29 mouse cellular contexts compared by ENCODE assay signal in genomic region chr15:84793649-84794048, GRCm38 (mm10).
A peak's percentile ranks its signal among the peaks of the same experiment; 100 is the strongest.
DNase-seq lines count a peak whose midpoint lies in the region; ATAC-seq and TF ChIP-seq lines count a peak whose summit lies in the region.
"Had no signal": no experiment of that assay in that cellular context is flagged by ENCODE, and none has a peak within 500 bp of the region (broad histone marks: within the 10 kb centered on the region; RNA-seq: fewer than 3 reads in every experiment).

No protein-coding gene starts in this region.

- peak; percentile 63 for ATAC-seq in forebrain, embryonic 14.5 days
- ATAC-seq in forebrain, embryonic 15.5 days (replicated peaks): no peak
- ATAC-seq in kidney, postnatal 0 days (replicated peaks; ENCODE audit: low FRiP score, low read depth): no peak
- no peak for ATAC-seq in midbrain, postnatal 0 days (ENCODE audit: low FRiP score)
- ATAC-seq: activated CD4-positive, CD25-positive, alpha-beta regulatory T cell, adult 4 months; intestine, postnatal 0 days had no signal

- H3K9me3 ChIP-seq in forebrain, embryonic 14.5 days (replicated peaks; ENCODE audit: control insufficient read depth, low read length): no peaks in the 10 kb centered on the region
- no peaks in the 10 kb centered on the region for H3K9me3 ChIP-seq in forebrain, embryonic 15.5 days
- H3K9me3 ChIP-seq in kidney, postnatal 0 days (replicated peaks; ENCODE audit: low read length): no peaks in the 10 kb centered on the region
- H3K9me3 ChIP-seq in midbrain, postnatal 0 days (ENCODE audit: low read length): no peaks in the 10 kb centered on the region
- peaks cover 12% of the 10 kb centered on the region; the same call in 1 of the 2 replicates for H3K9me3 ChIP-seq in midbrain, embryonic 10.5 days (replicated peaks)
- H3K9me3 ChIP-seq: embryonic facial prominence, embryonic 13.5 days; heart, embryonic 15.5 days had no signal

- DNase-seq in forebrain, embryonic 14.5 days (ENCODE audit: low spot score): peak; percentile 66
- DNase-seq in kidney, postnatal 0 days (ENCODE audit: low spot score): no peak
- DNase-seq in kidney, postnatal 25 days: no peak
- no peak for DNase-seq in midbrain, postnatal 0 days (ENCODE audit: low spot score)
- DNase-seq in midbrain, embryonic 10.5 days (ENCODE audit: low spot score): no peak
- DNase-seq in cerebellum, postnatal 14 days: no peak
- DNase-seq: adrenal gland, postnatal 10 days; adrenal gland, postnatal 36 days; B cell, adult 2 months; cerebellum, adult 11 months; cerebellum, adult 2 months; cerebellum, adult 9-11 months; cerebellum, postnatal 36 days; embryo, embryonic 11 days; gastrocnemius, postnatal 25 days; heart, adult 18-20 months; heart, postnatal 10 days; heart, postnatal 36 days had no signal

- peak overlapping the region; percentile 44; the same call in 1 of the 2 replicates for H3K27ac ChIP-seq in forebrain, embryonic 14.5 days (ENCODE audit: low read depth, low read length)
- no peak overlapping the region for H3K27ac ChIP-seq in forebrain, embryonic 15.5 days (replicated peaks)
- no peak overlapping the region for H3K27ac ChIP-seq in kidney, postnatal 0 days
- H3K27ac ChIP-seq in midbrain, postnatal 0 days (ENCODE audit: low read depth, low read length): no peak overlapping the region
- no peak overlapping the region for H3K27ac ChIP-seq in midbrain, embryonic 10.5 days (replicated peaks)
- H3K27ac ChIP-seq: embryonic facial prominence, embryonic 10.5 days; embryonic facial prominence, embryonic 13.5 days; heart, embryonic 15.5 days; hindbrain, embryonic 10.5 days; hindbrain, embryonic 14.5 days had no signal

- no peak overlapping the region for H3K4me3 ChIP-seq in forebrain, embryonic 14.5 days (ENCODE audit: low read depth, low read length)
- H3K4me3 ChIP-seq in forebrain, embryonic 15.5 days: no peak overlapping the region
- H3K4me3 ChIP-seq in kidney, postnatal 0 days (replicated peaks; ENCODE audit: low read depth, low read length): no peak overlapping the region
- no peak overlapping the region for H3K4me3 ChIP-seq in midbrain, postnatal 0 days (ENCODE audit: low read depth, low read length)
- H3K4me3 ChIP-seq in midbrain, embryonic 10.5 days: no peak overlapping the region
- H3K4me3 ChIP-seq: embryonic facial prominence, embryonic 10.5 days; embryonic facial prominence, embryonic 13.5 days; erythroblast, embryonic 14.5 days; heart, embryonic 12.5 days; heart, embryonic 15.5 days; hindbrain, embryonic 10.5 days had no signal

- H3K4me1 ChIP-seq in forebrain, embryonic 14.5 days (ENCODE audit: control insufficient read depth, insufficient read depth, low read length): no peaks in the 10 kb centered on the region
- no peaks in the 10 kb centered on the region for H3K4me1 ChIP-seq in forebrain, embryonic 15.5 days
- H3K4me1 ChIP-seq in kidney, postnatal 0 days (replicated peaks; ENCODE audit: insufficient read depth, low read length): no peaks in the 10 kb centered on the region
- H3K4me1 ChIP-seq in midbrain, postnatal 0 days (ENCODE audit: insufficient read depth, low read length): no peaks in the 10 kb centered on the region
- H3K4me1 ChIP-seq in midbrain, embryonic 10.5 days: no peaks in the 10 kb centered on the region
- H3K4me1 ChIP-seq: embryonic facial prominence, embryonic 10.5 days; embryonic facial prominence, embryonic 13.5 days; heart, embryonic 12.5 days; heart, embryonic 15.5 days; hindbrain, embryonic 10.5 days had no signal

- TF ChIP-seq CTCF in kidney, postnatal 0 days (IDR thresholded peaks at IDR 0.05; ENCODE audit: low read depth): peak; percentile 10; the same call in 1 of the 2 replicates
- peak; percentile 33; the same call in 1 of the 2 replicates for TF ChIP-seq CTCF in midbrain, postnatal 0 days (IDR thresholded peaks at IDR 0.05)

- no peak overlapping the region for H3K4me2 ChIP-seq in forebrain, embryonic 14.5 days (ENCODE audit: low read length)
- no peak overlapping the region for H3K4me2 ChIP-seq in forebrain, embryonic 15.5 days (replicated peaks)
- no peak overlapping the region for H3K4me2 ChIP-seq in kidney, postnatal 0 days (ENCODE audit: low read length)
- H3K4me2 ChIP-seq in midbrain, postnatal 0 days (ENCODE audit: low read depth, low read length, poor library complexity, severe bottlenecking): no peak overlapping the region
- H3K4me2 ChIP-seq: embryonic facial prominence, embryonic 13.5 days; heart, embryonic 12.5 days; heart, embryonic 15.5 days; hindbrain, embryonic 14.5 days had no signal

- WGBS in forebrain, embryonic 14.5 days: 77% methylated on average over 5 of the region's 5 CpGs
- WGBS in forebrain, embryonic 15.5 days: 73% methylated on average over 5 of the region's 5 CpGs
- WGBS in kidney, postnatal 0 days: 80% methylated on average over 5 of the region's 5 CpGs
- WGBS in midbrain, postnatal 0 days: 89% methylated on average over 5 of the region's 5 CpGs
- 86% methylated on average over 5 of the region's 5 CpGs for WGBS in midbrain, embryonic 10.5 days

- no peak overlapping the region for H3K9ac ChIP-seq in forebrain, embryonic 14.5 days (ENCODE audit: low read length)
- H3K9ac ChIP-seq in forebrain, embryonic 15.5 days (replicated peaks): no peak overlapping the region
- no peak overlapping the region for H3K9ac ChIP-seq in kidney, postnatal 0 days (ENCODE audit: low read depth, low read length)
- no peak overlapping the region for H3K9ac ChIP-seq in midbrain, postnatal 0 days (replicated peaks; ENCODE audit: low read length, poor library complexity, severe bottlenecking)
- H3K9ac ChIP-seq: embryonic facial prominence, embryonic 13.5 days; heart, embryonic 12.5 days; heart, embryonic 15.5 days; hindbrain, embryonic 14.5 days had no signal

- no peaks in the 10 kb centered on the region for H3K27me3 ChIP-seq in forebrain, embryonic 14.5 days (replicated peaks; ENCODE audit: control insufficient read depth, insufficient read depth, low read length)
- H3K27me3 ChIP-seq in forebrain, embryonic 15.5 days: no peaks in the 10 kb centered on the region
- H3K27me3 ChIP-seq in kidney, postnatal 0 days (ENCODE audit: insufficient read depth, low read length): no peaks in the 10 kb centered on the region
- H3K27me3 ChIP-seq in midbrain, postnatal 0 days (ENCODE audit: insufficient read depth, low read length): no peaks in the 10 kb centered on the region
- H3K27me3 ChIP-seq in midbrain, embryonic 10.5 days (ENCODE audit: low read depth, poor library complexity, severe bottlenecking): no peaks in the 10 kb centered on the region
- H3K27me3 ChIP-seq: CH12.LX; embryonic facial prominence, embryonic 13.5 days; heart, embryonic 12.5 days; heart, embryonic 15.5 days had no signal

- H3K36me3 ChIP-seq in forebrain, embryonic 14.5 days (ENCODE audit: control insufficient read depth, insufficient read depth, low read length): peaks cover 91% of the 10 kb centered on the region
- H3K36me3 ChIP-seq in forebrain, embryonic 15.5 days: peaks cover 70% of the 10 kb centered on the region
- H3K36me3 ChIP-seq in kidney, postnatal 0 days (ENCODE audit: insufficient read depth, low read length): no peaks in the 10 kb centered on the region
- no peaks in the 10 kb centered on the region; the same call in none of the 2 replicates for H3K36me3 ChIP-seq in midbrain, postnatal 0 days (ENCODE audit: insufficient read depth, low read length)
- H3K36me3 ChIP-seq in midbrain, embryonic 10.5 days: peaks cover 99% of the 10 kb centered on the region
- H3K36me3 ChIP-seq: heart, embryonic 12.5 days; heart, embryonic 15.5 days had no signal
